Mouse (Mus musculus) A20 (cell line): ENCODE results near the gene Tmem178b.

Experiments
- DNase-seq: peaks from one replicate; pipeline ENCODE4 v3.0.0-alpha.2; 2011; ENCODE audit warnings: low read depth, low spot score

The Tmem178b gene

DNA sequence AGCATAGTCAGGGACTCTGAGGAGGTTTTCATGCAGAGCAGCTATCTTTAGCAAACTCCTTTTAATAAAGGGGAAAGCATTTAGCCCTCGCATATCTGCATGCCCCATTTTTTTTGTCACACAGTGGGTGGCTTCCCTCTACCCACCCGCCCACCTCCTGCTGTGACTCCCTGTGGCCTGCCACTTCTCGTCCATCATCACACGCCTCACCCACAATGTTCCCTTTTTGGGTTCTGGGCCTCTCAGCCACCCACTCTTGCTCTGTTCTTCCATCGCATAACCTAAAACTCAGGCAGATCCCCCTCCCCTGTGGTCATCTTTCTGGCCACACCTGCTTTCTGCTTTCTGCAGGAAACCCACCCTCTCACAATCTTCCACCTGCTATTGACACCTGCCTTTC is 288.3 kb downstream of the Tmem178b start:
- DNase-seq = no peak

DNA sequence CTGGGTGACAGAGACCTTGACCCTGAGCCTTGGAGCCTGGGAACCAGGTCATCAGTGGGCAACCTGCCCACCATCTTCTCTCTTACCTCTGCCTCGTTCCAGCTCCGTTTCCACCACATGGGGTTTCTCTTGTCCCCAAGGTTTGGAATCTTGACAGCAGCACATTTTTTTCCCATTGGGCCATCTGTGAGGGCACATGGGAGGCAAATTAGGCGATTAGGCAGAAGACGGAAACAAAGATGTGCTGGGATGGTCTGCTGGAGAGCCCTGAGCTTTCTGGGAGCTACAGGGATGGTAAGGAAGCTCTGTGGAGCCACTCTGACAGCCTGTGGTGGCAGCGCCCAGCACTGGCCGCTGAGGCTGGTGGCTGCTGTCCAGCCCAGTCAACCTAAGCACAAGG is 300.5 kb downstream of the Tmem178b start:
- DNase-seq = no peak

DNA sequence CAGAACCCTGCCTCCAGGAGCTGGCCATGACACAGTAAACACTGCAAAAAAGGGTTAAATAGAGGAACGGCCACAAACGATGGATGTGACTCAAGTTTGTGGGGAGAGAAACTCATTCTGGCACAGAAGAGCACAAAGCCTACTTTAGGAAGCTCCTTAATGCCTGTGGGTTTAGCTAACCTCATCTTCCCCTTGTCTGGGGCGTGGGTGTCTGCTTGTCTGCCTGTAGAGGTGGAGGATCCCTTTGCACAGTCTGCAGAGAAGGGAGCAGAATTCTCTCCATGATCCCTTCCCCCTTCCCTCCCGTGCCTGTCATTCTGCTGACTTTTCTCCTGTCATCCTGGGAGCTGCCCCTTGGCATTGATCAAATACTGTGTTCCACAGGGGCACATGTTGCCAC is 304.8 kb downstream of the Tmem178b start:
- DNase-seq = no peak

DNA sequence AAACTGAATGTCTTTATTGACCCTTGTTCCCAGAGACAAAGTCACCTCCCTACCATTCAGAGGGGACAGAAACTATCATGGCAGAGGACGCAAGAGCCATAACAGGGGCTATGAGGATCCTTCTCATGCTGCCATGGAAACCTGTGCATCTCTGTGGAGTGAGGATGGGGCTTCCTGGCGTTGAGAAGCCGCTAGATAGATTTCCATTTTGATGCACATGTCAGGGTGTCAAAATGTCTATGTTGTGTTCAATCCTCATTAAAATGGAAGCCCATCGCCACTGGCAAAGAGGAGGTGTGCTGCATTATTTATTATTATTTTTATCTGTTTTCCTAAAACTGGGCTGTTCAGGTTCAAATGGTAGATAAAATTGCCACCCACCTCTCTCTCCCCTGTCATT is 307.5 kb downstream of the Tmem178b start:
- DNase-seq = no peak

DNA sequence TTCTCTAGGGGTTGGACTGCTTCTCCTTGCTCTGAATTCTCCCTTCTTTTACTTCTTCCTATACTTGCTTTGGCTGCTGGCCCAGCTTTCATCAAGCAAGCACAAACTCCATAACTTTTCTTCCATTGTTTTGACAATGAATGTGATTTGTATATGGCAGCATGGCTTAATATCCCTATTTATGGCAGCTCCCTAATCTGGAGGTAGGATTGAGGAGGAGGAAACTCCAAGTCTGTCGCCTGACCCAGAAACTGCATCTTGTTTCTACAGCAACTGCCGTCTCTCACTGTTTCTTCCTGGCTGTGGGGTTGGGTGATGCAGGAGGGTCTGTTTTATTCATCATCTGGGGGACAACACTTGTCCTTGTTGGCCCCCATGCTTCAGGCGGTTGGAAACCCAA is 327.6 kb downstream of the Tmem178b start:
- no peak for DNase-seq

DNA sequence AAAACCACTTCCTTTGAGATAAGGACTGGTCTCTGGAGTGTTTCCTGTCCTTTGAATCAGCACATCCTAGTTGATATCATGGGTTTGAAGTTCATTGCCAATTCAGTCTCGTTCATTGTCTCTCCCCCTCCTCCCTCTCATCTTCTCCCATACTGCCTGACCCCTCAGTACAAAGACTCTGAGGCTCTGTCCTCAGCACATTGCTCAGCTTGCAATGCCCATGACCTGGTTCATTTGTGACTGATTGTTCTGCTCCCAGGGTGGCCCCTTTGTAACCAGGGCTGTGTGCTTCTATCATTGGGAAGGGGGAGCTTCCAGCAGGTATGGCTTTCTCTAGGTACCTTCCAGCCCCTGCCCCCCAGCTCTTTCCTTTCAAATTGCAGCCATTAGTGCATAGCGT is 329.5 kb downstream of the Tmem178b start:
- DNase-seq = no peak

DNA sequence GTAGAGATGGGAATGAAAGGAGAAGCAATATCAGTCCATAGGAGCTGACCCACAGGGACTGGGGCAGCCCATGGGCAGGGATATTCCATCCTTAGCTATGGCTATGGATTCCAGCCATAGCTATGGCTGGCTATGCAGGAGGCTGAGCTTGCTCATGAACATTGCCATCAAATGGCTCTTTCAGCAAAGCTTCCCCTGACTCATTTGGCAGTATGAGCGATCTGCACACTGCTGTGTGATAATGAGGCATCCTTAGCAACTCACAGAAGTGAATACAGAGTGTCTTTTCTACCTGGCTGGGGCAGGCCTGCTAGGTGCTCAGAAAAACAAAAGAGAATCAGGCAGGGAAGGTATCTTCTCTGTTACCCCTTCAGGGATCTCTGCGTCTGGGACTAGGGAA is 332.3 kb downstream of the Tmem178b start:
- DNase-seq = no peak

DNA sequence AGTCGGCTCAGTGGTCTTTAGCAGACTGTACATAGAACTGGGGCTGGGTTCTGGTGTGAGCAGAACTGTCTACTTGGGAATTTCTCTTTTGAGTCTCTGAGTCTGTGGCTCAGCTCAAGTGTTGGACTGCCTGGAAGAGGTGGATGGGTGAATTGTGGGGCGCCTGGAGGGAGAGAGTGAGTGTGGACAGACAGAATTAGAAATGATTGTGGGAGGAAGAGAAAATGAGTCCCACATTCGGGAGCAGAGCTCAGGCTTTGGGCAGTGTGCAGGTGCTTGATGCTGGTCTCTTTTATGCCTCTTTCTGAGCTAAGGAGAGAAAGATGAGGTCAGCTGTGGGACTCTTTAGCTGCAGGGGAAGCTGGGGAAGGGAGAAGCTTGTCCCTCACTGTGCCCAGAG is 334.9 kb downstream of the Tmem178b start:
- no peak for DNase-seq

DNA sequence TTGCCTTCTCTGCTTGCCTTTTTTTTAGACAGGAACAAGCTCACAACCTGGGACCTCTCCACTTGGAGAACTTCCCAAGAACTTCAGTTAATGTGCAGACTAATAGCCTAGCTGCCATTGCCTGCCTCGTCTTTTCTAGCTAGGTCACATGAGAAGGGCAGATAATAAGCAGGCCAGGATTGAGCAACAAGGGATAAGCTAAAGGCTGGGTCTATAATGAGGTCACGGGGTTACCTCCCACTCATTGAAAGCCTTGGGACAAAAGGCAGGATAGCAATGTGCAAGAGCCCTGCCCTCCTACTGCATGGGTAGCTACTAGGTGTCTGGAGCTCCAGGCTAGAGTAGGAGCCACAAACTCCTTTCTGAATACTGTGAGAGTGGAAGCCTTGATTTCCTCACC is 336.1 kb downstream of the Tmem178b start:
- DNase-seq = no peak

DNA sequence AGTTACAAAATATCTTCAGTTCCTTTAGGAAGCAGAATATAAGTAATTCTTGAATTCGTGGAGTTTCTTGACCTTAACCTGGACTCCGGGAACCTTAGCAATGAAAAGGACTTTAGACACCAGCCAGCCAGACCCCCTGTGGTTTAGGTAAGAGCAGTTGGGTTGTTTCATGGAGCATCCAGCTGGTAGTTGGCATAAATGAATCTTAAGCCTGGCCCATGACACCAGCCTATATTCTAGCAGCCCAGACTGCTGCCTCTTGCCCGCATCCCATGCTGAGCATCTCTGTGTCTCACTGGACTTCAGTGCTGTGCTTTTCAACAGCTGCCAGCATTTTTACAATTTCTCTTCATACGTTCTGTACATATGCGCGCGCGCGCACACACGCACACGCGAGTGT is 344.1 kb downstream of the Tmem178b start:
- DNase-seq = no peak

DNA sequence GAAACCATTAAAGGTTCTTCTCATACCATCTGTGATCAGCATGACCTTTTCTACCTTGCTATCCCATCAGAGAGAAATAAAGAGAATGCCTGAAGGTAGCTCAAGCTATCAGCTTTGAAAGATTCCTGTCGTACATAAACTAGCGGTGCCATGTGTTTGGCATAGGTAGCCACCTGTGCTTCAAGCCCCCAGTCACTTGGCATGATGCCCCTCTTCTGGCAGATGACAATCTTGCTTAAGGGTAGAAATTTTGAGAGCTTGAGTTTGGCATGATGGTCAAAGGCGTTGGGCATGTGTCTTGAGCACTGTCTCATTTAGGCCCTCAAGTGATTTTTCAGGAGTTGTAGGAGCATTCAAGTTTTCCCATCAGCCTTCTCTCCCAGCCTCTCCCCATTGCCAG is 344.6 kb downstream of the Tmem178b start:
- no peak for DNase-seq

DNA sequence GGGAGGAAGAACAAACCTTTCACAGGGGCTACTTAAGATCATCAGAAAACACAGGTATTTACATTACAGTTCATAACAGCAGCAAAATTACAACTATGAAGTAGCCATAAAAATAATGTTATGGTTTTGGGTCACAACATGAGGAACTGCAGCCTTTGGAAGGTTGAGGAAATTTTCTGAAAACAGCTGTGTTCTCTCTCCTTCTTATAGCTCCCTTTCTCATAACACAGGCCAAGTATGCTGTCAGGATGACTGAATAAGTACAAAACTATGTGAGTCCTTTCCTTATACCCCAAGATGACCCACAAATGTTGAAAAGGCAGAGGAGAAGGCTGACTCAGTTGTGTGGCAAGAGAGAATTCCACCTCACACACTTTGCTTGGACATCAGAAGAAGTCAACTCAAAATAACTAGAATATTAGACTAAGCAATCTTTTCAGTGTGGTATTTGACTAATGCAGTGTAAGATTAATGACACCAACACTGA is 347.6 kb downstream of the Tmem178b start:
- DNase-seq = no peak

DNA sequence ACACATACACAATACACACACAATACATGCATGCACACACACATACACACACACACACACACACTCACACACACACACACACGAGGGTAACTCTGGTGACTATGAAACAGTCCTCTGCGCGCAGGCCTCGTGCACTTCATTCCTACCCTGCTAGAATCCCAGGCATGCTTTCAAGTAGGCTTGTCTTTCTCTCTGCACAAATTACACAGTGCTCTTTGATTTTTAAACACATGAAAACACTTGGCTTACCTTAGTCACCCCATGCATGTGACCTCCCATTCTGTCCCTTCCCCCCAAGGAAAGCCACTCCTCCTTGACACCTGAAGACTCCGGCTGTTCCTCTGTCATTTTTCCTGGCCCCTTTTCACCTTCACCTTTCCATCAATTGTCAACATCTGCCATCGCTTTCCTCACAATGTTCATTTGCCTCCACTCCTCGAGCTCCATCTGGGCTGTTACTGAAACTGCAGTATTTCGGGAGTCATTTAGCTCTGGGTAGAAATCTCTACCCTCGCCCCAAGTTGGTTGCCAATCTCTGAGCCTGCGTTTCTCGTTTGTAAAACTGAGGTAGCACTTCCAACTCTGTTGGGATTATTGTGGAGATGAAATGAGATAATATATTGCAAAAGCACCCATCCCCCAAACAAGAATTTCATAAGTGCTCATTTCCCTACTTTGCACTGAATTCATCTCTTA is 352.7 kb downstream of the Tmem178b start:
- DNase-seq = no peak

DNA sequence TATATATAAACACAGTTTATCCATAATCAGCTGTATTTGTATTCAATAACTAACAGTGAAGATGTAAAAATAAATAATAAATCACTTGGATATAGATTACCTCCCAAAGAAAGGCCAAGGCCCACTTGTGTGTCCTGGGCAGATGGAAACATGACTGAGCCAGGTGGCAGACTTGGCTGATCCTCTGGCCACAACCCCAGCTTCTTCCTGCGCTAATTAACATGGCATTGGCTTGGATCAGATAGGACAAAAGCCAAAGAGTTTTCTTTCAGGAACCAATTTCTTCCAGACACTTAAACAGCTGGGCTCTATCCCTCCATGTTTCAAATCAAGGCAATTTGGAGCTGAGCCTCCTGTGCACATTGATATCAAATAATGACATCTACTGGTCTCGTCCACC is 355.9 kb downstream of the Tmem178b start:
- no peak for DNase-seq

DNA sequence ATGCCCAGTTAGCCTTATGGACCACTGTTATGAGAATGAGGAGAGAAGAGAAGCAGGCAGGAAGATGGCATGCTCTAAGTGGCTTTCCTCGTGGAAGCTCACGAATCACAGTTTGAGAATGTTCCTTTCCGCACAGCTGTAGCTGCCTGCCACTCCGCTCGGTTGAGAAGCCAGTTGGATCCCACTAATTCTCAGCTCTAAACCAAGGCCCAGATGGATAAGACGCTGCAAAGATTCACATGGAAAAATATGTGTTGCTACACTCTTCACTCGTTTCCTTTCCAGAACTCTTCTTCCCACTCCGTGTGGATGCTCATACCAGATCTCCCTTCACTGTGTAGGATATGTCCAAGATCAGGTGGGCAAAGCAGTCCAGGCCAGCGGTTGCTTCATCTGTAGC is 356.9 kb downstream of the Tmem178b start:
- DNase-seq = no peak

DNA sequence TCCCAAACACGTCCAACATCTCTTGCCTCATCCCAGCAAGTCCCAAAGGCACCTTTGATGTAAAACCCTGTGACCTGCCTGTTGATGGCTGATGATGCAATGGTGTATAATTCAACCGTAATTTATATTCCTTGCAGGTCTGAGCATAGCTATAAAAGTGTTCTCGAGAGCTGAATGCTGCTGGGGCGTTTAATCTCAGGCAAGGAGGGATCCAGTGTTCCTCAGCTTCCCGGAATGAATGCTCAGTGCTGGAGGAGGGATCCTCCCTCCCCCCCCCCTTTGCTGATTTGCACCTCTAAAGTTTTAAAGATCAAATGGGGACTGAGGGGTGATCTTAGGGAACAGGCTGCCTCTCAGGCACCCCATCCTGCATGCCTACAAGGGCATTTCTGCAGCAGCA is 361.0 kb downstream of the Tmem178b start:
- DNase-seq = no peak

DNA sequence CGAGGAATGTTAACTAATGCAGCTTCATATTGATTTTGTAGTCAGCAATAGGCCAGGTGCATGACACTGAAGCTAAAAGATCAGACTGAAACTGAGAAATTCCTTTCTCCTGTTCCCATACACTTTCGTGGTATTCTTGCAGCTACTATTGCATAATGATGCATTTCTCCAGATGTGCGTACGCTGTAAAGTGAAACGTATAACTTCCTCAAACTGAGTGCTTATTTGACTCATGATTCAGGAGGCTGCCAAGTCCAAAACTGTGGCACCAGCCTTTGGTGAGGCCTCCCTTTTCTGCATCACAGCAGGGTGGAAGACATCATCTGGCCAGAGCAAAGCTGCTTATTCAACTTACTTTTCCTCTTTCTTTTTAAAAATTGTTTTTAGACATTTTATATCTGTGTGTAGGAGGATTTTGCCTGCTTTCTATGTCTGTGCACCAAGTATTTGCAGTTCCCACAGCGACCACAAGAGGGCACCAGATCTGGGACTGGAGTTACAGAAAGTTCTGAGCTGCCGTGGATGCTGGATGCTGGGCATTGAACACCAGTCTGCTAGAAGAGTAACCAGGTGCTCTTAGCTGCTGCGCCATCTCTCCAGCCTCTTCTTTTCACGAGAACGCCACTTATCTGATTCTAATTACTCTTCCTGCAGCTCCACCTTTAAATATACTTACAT is 362.9 kb downstream of the Tmem178b start:
- DNase-seq = peak; percentile 76

DNA sequence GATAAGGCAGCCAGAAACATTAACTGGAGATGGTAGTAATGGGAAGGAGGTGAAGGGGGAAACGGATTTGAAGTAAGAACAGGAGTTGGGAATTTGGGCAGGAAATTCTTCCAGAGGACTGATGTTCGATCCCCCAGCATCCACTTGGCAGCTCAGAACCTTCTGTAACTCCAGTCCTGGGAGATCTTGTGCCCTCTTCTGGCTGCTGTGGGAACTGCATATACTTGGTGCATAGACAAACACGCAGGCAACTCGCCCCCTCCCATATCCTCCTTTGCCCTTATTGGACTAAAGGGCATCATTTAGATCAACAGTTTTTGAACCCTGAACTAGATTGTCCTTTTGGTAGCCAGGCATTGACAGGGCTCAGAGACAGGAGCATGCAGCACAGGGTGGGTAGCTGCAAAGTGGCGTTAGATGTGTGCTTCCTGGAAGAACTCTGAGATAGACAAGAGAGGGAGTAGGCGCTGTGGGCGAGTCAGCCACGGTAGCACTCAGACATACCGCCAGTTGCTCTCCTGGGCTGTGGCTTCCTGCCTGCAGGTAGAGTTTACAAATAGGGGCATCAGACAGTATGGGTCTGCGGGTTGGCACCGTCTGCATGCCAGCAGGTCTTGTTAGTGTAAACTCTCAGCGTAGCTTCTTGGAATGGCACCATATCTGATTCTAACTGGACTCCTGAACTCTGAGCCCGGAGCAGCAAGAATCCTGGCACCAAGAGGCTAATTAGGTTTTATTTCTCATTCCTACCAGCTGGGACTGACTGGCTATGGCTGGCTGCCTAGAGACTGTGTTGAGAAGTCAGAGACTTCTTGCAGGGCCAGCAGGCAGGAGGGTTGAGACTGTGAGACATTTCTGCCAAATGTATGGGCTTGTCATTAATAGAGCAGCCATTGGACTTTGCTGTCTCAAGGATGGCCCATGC is 364.0 kb downstream of the Tmem178b start:
- DNase-seq = peak; percentile 59

DNA sequence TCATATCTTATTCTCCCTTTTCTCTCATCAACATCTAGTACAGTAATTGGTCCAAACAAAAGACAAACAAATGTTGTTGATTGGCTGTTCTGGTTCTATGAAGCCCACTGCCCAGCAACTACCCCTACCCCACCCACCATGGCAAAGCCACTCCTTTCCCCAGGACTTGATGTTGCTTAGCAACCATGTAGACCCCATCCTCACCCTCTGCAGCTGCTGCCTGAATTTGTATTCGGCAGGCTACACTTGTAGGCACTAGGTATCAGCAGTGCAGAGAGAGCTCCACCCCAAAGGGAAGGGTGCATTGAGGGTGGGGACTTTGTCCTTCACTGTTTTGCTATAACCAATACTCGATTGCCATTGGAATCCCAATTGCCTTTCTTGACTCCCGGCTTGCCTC is 365.8 kb downstream of the Tmem178b start:
- no peak for DNase-seq

DNA sequence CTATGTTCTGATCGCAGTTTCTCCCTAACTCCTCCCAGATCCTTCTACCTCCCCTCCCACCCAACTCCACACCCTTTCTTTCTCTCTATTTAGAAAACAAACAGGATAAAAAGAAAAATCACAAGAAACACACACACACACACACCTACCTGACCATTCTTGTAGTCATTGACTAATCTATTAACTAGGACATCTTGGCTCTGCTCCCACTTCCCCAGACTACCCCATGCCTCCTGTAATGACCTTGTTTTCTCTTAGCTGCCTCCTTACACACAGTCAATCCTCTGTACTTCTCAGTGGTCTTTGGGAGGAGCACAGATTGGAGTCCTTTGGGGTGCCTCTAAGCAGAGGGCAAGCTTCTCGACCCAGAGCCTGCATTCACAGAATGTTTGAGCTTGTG is 367.6 kb downstream of the Tmem178b start:
- no peak for DNase-seq

DNA sequence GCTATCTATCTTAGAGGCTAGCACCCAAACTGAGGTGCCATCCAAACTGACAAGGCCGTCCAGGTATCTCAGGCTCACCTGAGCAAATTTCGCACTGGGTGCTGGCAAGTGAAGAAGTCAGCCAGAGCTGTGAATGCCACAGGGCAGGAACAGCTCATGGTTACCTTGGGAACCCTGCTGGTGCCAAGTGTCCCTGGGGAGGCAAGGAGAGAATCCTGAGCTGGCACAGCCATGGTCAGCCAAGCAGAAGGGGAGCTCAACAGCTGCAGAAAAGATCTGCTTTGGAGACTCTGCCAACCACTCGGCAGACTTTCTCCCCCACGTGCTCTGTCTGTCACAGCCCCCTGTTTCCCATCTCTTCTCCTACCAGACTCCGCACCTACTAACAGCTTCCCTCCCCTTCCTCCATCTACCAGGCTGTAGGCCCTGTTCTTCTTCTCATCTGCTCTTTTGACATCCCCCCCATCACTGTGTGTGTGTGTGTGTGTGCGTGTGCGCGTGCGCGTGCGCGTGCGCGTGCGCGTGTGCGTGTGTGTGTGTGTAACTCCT is 374.4 kb downstream of the Tmem178b start:
- no peak for DNase-seq

DNA sequence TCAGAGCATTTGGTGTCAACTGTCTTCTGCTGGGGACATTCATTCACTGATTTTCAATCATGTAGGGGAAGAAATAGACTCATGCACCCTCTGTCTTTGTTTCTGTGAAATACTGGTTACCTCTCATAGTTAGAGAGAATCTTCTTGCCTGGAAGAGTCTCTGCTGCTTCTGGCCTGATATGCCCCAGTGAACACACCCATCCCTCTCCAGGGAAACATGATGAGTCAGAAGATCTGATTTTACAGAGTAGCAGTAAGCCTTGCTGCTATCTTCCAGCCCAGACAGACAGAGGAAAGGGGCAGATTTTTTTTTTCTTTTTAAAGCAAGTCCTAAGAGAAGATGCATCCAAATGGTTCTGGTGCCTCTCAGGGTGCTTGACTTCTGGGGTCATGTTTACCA is 376.9 kb downstream of the Tmem178b start:
- no peak for DNase-seq
